Mouse (Mus musculus): ENCODE results near the gene Smarcb1.
A peak's percentile ranks its signal among the peaks of the same experiment; 100 is the strongest.

The Smarcb1 gene

DNA sequence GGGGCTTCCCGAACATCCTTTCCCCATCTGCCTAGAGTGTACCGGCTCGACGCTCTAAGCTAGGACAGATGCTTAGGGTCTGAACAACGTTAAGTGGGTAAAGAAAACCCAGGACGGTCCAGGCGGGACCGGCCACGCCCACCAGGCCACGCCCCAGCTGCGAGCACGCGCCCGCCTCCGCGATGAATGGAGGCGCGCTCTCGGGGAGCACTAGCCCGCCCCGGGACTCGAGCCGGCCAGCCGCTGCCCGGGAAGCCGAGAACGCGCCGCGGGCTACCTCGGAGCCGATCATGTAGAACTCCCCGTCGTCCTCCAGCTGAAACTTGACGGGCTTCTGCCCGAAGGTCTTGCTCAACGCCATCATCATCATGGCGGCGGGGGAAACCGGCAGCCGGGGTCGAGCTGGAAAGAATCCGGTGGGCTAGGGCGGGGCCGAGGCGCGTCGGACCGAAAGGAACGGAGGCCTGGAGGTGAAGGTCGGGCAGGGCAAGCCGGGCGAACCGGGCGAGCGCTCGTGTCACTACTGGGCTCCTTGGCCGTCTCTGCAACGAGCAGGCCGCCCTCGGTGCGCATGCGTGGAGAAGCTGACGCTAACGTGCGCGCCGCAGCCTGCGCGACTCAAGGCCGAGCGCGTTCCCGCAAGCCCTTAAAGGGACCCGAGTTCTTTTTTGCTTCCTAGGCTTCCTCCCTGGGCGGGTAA lies at the start of gene Smarcb1:
Gene Smarcb1, minus strand, starts transcription at position 592 of the 700 bp plus-strand sequence.
- peak; percentile 96 for DNase-seq

DNA sequence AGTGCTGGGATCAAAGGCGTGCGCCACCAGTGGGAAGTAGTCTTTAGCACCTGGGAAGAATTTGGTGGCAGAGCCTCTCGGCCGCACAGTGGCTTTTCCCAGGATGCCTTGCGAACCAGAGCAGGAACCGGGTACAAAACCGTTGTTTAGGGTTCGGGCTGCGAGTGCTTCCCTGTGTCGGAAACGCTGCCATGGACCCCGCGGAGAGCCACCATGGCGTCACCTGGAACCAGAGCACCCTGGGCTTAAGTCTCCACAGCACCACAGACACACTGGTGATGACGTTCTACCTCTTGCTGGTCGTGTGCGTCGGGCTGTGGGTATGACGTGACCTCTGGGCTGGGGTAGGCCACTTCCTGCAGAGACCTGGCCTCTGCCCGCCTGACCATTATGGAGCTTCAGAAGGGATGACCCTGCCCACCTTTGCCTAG lies 33.0 kb upstream of the Smarcb1 start, which contains the start of gene Gm5134:
Gene Gm5134, plus strand, starts transcription at position 134 of the 431 bp plus-strand sequence.
- no peak for DNase-seq

GRCm38 (mm10) chr10:75951424-75952050 lies 30.1 kb upstream of the Smarcb1 start:
- DNase-seq = no peak

GRCm38 (mm10) chr10:75950791-75951210 lies 29.4 kb upstream of the Smarcb1 start:
- DNase-seq = no peak

DNA sequence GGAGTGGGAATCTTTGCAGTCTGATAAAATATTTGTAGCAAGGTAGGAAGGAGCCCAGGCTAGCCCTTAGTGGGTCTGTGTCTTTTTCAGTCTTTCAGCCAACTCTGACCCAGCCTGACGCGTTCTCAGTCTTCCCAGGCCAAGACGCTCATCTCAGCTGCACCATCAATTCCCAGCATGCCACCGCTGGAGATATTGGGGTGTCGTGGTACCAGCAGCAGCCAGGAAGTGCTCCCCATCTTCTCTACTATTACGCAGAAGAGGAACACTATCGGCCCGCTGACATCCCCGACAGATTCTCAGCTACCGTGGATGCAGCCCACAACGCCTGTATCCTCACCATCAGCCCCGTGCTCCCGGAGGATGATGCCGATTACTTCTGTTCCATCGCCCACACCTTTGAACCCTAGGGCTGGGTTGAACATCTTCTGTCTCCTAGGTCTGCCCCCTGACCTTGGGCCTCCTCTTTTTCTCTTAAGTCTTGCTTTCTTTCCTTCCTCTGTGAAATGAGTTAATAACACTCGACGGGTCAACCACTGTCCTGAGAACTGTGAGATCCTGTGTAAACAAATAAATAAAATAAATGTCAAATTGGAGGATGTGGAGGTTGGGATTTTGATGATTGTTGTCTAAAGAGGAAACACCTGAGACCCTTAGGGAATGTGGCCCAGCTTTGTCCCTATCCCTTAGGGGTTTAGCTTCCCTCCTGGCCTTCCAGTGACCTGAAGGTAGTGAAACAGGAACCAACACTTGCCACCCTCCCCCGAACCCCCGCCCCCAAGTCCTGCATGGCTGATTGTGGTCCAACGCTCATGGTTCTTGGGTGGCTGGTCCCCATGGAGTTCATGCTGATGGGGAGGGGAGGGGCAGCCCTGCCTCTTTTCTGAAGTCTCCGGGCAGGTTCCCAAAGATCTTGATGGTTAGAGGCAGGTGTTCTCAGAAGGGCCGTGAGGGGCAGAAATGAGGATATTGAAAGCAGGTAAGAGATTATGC lies 27.9 kb upstream of the Smarcb1 start:
- DNase-seq = no peak

GRCm38 (mm10) chr10:75948079-75948478 lies 26.7 kb upstream of the Smarcb1 start:
- no peak for DNase-seq

- DNase-seq = no peak
Measured at GRCm38 (mm10) chr10:75945896-75946295, 24.5 kb upstream of the Smarcb1 start.

DNA sequence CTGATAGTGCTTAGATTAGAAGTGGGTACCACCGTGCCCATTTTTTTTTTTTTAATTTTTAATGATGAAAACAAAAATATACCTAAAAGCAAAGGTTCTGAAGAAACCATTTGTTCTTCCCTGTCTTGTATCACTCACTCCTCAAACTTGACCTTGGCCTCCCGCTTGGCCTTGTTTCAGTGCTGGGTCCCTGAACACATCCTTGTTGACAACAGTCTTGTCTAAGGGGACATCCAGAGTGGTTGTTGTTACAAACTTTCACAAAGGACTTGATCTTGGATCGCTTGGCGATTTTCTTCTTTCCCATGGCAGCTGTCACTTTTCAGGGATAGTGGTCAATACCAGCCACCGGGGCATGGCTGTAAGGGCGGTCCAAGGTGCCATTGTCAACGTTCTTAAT lies 23.8 kb upstream of the Smarcb1 start:
- DNase-seq = no peak

- no peak for DNase-seq
Measured at GRCm38 (mm10) chr10:75944066-75944772, 22.8 kb upstream of the Smarcb1 start.

DNA sequence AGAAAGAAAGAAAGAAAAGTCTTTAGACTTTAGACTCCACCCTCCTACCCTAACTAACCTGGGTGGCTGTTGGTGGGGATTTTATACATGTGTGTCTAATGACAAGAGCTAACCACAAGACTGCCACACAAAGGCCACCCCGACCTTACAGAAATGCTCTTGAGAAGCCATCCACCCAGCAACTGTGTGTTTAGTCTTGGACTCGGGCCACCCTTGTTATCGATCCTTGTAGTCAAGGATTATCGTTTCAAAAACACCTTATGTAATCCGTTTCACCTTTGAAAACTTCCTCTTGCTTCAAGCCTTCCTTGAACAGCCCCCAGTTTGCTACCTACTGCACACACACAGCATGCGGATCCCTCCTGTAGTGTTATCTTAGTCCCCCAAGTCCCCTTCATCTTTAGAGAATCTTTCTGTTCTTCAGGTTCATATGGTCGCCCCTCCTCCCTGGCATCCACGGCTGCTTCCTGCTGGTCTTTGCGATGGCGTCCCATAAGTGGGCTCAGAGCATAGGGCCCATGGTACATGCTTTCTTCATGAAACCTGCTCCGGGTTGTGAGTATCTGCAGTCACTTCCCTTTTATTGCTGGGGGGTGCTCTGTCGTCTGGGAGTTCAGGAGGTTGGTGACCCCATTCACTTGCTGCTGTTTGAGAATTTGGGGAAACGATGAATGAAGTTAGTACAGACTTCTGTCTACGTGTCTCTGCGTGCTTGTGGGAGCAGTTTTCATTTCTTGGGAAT lies 21.5 kb upstream of the Smarcb1 start, which contains the start of gene Vpreb3:
Gene Vpreb3, plus strand, starts transcription at position 322 of the 742 bp plus-strand sequence.
- no peak for DNase-seq

- no peak for DNase-seq
Measured at GRCm38 (mm10) chr10:75941042-75941824, 19.8 kb upstream of the Smarcb1 start.

- no peak for DNase-seq
Measured at GRCm38 (mm10) chr10:75940520-75940919, 19.1 kb upstream of the Smarcb1 start, which contains the start of gene Gm867. Gm867 (minus strand) TSS chr10:75940672.

DNA sequence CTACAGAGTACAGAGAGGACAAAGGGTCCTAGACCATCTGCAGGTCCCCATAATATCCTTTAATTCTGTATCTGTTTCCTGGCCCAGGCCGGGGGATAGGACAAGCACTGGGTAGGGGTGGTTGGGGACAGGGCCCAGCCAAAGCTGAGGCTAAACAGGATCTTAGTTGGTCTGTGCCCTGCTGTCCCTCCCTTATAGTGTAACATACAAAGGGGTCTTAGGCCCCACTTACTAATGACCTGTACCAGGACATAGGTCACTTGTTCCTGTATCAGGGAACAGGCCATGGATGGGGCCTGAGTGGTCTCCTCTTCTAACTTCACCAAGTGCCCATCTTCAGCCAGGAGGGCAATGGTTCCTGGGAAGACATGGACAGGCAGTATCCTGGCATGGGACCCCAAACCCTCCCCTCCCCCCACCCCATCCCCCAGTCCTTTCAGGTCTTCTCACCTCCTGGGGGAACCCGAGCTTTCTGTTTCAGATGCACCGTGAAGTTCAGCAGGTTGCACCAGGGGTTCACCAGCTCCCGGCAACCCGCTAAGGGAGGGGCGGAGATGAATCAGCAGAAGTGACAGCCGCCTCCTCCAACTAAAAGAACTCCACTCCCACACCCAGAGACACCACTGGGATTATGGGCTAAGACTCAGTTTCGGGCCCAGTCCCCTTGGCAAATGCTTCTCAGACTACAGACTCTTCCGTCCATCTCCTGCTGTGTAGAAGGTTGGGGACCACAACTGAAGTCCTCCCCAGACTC lies 18.2 kb upstream of the Smarcb1 start:
- peak; percentile 64 for DNase-seq

DNA sequence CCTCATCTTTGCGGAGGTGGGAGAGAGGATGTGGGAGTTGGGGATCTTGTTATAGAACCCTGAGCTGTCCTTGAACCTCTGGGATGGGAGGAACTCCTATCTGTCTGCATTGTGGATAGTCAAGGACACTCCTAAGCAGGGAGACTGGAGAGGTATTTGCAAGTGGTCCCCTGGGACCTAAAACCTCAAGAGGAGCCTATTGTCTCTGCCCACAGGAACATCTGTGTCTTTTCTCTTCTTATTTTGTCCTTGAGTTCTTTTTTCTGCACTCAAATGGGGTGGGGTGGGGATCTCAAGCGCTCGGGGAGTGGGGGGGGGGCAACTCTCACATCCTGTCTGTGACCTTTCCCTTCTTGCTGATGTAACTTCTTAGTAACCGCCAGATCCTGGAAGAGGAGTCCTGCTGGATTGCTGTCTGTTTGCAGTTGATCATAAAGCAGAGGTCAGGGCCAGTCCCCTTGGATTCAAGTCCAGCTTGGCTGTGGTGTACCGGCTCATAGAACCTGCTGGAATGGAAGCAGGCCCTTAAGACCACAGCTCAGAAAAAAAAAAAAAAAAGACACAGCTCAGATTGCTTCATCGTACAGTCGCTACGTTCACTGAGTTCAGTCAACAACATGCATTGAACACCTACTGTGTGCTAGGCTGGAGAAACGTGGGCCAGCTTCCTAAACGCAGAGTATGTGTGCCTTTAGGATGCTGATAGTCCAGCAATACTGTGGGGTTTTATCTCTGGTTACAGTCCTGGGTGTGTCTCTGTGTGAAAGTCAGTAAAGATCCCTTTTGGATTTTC lies 16.6 kb upstream of the Smarcb1 start:
- DNase-seq = no peak

DNA sequence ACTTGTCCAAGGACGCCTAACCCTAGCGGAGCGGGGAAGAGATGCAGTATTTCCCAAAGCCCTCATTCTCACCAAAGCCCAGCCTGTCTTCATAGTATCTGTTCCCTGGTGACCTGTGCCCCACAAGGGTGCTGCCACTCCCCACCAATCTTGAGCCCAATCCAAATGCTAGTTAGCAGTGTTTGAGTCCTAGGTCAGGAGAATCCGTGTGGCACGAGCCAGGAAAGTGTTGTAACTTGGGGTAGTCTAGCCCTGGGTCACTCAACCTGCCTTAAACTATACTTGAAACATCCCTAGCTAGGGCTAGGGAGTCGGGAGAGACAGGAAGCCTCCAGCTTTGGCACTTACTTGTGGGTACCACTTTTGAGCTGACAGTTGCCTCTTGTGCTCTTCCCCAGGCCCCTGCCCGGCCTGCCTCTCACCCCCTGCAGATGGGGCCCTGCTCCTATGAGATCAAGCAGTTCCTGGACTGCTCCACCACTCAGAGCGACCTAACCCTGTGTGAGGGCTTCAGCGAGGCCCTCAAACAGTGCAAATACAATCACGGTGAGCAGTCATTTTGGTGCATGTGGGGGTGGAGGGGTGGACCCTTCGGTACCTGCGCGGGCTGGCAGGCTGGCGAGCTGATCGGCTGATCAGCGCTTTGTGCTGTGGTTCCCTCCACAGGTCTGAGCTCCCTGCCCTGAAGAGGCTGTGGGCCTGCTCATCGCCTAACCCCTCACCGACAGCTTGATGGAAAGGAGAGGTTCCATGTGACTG lies 15.7 kb upstream of the Smarcb1 start:
- DNase-seq = no peak

- peak; percentile 81 for DNase-seq
Measured at GRCm38 (mm10) chr10:75935680-75936541, 14.5 kb upstream of the Smarcb1 start, which contains the start of gene Mmp11. Mmp11 (minus strand) TSS chr10:75936496.

GRCm38 (mm10) chr10:75934991-75935390 lies 13.6 kb upstream of the Smarcb1 start:
- DNase-seq = no peak
